Mouse (Mus musculus) frontal cortex, postnatal 25 days (tissue): ENCODE data around the gene Hcfc1.

Experiments used
- DNase-seq, 2 experiments: peaks; one replicate each; pipeline ENCODE4 v3.0.0; 2022; ENCODE audit warnings: low spot score in 2 of 2

Hcfc1 gene

GRCm38 (mm10) chrX:73941860-73942259 is 24.3 kb downstream of the Hcfc1 start:
- DNase-seq = no peak

- DNase-seq = no peak
Measured at GRCm38 (mm10) chrX:73931871-73932270, 34.3 kb downstream of the Hcfc1 start.

DNA sequence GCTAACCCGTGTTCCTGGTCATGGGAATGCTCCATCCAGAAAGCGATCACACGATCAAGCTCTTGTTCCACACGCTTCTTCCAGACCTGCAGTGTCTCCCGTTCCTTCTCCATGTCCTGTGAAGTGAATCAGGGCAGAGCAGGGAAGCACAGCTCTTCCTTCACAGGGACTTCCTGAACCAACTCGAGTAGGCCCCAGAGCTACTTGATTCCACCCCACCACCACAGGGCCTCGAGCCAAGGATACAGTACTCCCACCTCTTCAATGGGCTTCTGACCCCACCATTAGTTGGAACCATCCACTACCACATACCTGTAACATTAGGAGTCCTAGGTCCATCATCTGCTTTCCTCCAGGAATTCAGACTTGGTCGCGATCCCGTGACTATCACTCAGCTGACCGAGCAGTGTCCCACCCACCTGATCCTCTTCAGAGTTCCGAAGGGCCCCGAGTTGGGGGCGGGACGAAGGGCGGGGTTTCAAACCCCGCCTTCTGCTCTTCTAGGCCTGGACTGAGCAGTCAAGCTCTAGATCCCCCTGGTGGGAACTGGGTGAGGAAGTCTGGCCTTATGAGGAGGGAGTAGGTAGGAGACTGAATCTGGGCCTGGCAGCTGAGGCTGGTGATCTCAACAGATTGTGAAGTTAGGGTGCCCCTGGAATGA is 35.6 kb downstream of the Hcfc1 start, which contains the start of gene Renbp:
TSS of gene Renbp (minus strand) at position 449 of the 661 bp plus-strand sequence.
- no peak for DNase-seq

- DNase-seq = no peak
Measured at GRCm38 (mm10) chrX:73922550-73922882, 43.6 kb downstream of the Hcfc1 start.

DNA sequence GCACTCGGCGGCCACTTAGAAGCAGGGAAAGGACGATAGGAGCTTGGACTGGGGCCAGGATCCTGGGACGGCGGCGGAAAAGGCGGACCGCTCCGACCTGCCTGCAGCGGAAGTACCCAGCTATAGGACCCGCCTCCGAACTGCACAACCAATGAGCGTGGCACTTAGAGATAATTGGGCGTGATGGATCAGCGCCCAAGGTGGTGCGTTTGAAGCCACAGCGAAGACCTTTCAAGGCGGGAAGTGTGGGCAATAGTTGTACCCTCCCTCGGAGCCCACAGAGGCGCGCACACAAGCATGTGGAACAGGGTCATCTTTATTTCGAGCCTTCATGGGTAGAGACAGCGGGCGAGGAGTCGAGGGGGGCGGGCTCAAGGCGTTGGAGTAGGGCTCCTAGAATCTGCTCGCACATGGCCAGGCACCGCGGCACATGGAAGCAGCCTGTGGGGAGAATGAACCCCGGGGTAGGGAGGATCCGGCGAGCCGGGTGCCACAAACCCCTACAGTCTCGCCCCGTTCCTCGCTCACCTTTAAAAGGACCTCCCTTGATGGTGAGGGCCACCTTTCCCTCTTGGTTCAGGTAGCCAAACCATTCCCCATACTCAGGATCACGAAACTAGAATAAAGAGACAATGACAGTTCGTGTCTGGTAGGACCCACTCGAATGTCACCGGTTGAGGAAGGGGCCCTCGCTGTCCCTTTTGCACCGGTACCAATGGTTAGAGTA is 44.2 kb downstream of the Hcfc1 start, which contains the start of the genes Arhgap4 and Naa10:
TSS of gene Arhgap4 (minus strand) at position 48 of the 727 bp plus-strand sequence.
TSS of gene Naa10 (minus strand) at position 122 of the 727 bp plus-strand sequence.
- peak; percentile 62 to 75 for DNase-seq

DNA sequence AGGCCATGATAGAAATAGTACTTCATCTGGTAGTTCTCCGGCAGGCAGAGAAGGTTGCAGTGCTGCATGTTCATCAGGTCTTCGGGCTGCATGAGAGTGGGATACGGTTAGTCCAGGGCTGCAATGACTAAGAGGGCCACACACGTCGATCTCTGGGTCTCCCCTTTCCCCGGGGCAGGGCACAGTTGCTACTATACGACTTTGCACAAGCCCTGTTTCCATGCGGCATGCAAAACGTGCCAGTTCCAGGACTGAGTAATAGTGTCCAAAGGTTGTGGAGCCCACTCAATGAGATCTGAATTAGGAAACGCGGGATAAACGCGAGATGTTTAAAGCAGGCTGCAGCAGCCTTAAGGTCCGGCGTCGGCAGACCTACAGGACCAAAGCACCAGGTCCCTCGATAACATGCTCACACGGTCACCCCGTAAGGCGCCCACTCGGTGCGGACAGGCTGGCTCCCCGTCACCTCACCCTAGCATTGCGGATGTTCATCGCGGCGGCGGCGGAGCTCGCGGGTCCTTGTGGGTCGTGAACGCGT is 44.8 kb downstream of the Hcfc1 start:
- DNase-seq = no peak

GRCm38 (mm10) chrX:73918631-73919030 is 47.5 kb downstream of the Hcfc1 start:
- no peak for DNase-seq

DNA sequence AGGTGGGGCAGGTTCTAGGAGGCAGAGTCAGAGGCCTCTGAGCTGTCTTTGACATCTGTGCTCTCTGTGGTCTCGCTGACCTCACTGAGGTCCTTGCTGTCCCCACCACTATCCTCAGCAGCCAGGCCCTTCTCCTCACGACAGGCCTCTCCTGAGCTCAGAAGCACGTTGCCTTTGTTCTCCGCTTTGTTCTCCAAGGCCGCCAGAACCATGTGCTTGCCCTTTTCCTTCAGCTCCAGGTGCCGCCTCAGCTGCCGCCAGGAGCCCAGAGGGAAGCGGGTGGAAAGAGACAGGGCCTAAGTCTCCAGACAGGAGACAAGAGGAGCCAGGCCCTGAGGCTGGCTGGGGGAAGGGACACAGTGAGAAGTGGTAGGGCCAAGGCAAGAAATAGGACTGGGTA is 49.2 kb downstream of the Hcfc1 start:
- DNase-seq = no peak

GRCm38 (mm10) chrX:73914827-73915703 is 51.1 kb downstream of the Hcfc1 start:
- peak; percentile 52 to 67 for DNase-seq

- no peak for DNase-seq
Measured at GRCm38 (mm10) chrX:73911588-73911987, 54.6 kb downstream of the Hcfc1 start.

- no peak for DNase-seq
Measured at GRCm38 (mm10) chrX:73911156-73911555, 55.0 kb downstream of the Hcfc1 start.

- DNase-seq = no peak
Measured at GRCm38 (mm10) chrX:73910451-73910850, 55.7 kb downstream of the Hcfc1 start.

DNA sequence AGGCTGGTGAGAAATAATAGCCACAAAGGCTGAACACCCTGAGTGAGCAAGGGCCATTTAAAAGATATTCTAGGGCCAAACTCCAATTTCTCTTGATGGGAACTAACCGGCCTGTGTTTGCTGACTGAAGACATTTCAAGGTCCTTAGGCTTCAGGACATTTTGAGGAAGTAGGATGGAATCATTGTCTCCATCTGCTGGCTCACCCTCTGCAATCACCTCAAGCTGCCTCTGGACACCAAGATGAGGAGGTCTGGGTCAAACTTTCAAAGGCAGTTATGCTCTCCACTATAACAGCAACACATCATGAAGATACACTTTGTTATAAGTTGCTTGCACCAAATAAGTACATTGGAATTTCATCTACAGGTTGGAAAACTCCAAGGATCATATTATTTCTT is 56.1 kb downstream of the Hcfc1 start:
- DNase-seq = no peak

GRCm38 (mm10) chrX:73897959-73898358 is 68.2 kb downstream of the Hcfc1 start:
- no peak for DNase-seq

DNA sequence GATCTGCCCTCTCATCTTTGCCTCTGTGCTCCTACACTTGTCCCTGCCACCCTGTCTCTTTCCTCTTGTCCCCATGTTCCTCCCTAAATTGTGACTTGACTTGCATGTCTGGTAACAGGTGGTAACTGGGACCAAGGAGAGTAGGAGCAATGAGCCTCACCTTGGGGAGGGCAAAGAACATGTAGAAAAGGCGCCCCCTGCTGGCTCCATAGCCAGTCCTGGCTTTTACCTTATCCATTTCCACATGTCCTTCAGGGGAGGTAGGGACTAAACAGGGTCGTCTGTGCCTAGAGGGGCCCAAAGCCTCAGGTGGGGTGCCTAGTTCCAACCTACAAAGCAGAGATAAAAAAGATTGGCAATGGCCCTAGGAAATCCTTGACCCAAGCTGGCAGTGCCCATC is 70.4 kb downstream of the Hcfc1 start, which contains the start of gene L1cam:
TSS of gene L1cam (minus strand) at position 387 of the 400 bp plus-strand sequence.
- DNase-seq = peak; percentile 31 to 38

DNA sequence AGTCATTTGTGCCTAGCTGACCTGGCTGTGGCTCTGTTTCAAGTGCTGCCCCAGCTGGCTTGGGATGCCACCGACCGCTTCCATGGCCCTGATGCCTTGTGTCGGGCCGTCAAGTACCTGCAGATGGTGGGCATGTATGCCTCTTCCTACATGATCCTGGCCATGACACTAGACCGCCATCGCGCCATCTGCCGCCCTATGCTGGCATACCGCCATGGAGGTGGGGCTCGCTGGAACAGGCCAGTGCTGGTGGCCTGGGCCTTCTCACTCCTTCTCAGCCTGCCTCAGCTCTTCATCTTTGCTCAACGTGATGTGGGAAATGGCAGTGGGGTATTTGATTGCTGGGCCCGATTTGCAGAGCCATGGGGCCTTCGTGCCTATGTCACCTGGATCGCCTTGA is 73.3 kb downstream of the Hcfc1 start:
- no peak for DNase-seq
